Mouse (Mus musculus) thymus, adult 2 months (tissue): ENCODE measurements at regions not wholly inside any gene's neighbourhood (a gene's known extent, or its start where the extent isn't known, plus 50 kb on each side); places are given as distances from the start of the nearest gene placed in this dataset.

Experiments
- CTCF ChIP-seq: fragments of 200-500 bp; IDR thresholded peaks from 2 replicates; pipeline ENCODE4 v1.5.1; 2012; ENCODE audit warnings: mild to moderate bottlenecking, control low read depth, low read length, moderate library complexity, borderline replicate concordance; ENCODE audit not compliant: control insufficient read depth, poor library complexity, insufficient read depth; ENCODE audit errors: extremely low read depth
- POLR2A ChIP-seq: fragments of 200-500 bp; IDR thresholded peaks from 2 replicates; pipeline ENCODE4 v1.6.1; 2012; ENCODE audit warnings: mild to moderate bottlenecking, low read length, control low read depth, moderate library complexity; ENCODE audit not compliant: control insufficient read depth, poor library complexity, insufficient read depth; ENCODE audit errors: extremely low read depth

GRCm38 (mm10) chrX:11957011-11957410 lies 203.1 kb downstream of the Bcor start:
- TF ChIP-seq POLR2A (no peak), CTCF (no peak)
